Mouse (Mus musculus) heart, adult 2 months (tissue): ENCODE data around the gene Zfp503. TPM values are rescaled to one million over a fixed set of nuclear protein-coding genes. Genes with fewer than 3 reads are reported as not detected.

Source experiments
- DNase-seq, 2 experiments: peaks; one replicate each; pipeline ENCODE4 v3.0.0; 2021
- H3K27ac ChIP-seq: fragments of 200-600 bp; 2 replicates; pipeline ENCODE4 v1.8.1; 2022
- H3K27me3 ChIP-seq: fragments of 200-500 bp; 2 replicates; pipeline ENCODE4 v1.6.1; 2012; ENCODE audit warnings: mild to moderate bottlenecking, low read length, inconsistent platforms, mixed read lengths; ENCODE audit not compliant: control insufficient read depth, insufficient read depth
- H3K36me3 ChIP-seq: fragments of 200-500 bp; 2 replicates; pipeline ENCODE4 v1.6.1; 2012; ENCODE audit warnings: low read length, inconsistent platforms; ENCODE audit not compliant: control insufficient read depth, insufficient read depth
- H3K4me1 ChIP-seq: fragments of 200-500 bp; 2 replicates; pipeline ENCODE4 v1.6.1; 2011; ENCODE audit warnings: low read length; ENCODE audit not compliant: control insufficient read depth, insufficient read depth
- H3K4me3 ChIP-seq: fragments of 200-600 bp; 2 replicates; pipeline ENCODE4 v1.8.1; 2022
- H3K79me2 ChIP-seq: fragments of 200-500 bp; replicated peaks from 2 replicates; pipeline ENCODE4 v1.6.1; 2012; ENCODE audit warnings: mild to moderate bottlenecking, inconsistent platforms, low read length, moderate library complexity, mixed read lengths; ENCODE audit not compliant: control insufficient read depth, insufficient read depth
- H3K9ac ChIP-seq: fragments of 200-500 bp; 2 replicates; pipeline ENCODE4 v1.6.1; 2012; ENCODE audit warnings: low read depth, mild to moderate bottlenecking, control low read depth, inconsistent platforms, low read length, mixed read lengths
- CTCF ChIP-seq: fragments of 200-600 bp; IDR thresholded peaks from 2 replicates; pipeline ENCODE4 v1.8.1; 2022; ENCODE audit warnings: antibody characterized with exemption, mild to moderate bottlenecking, moderate library complexity
- EP300 ChIP-seq: fragments of 200-500 bp; IDR thresholded peaks from 2 replicates; pipeline ENCODE4 v1.6.1; 2011; ENCODE audit warnings: low read depth, low read length, control low read depth; ENCODE audit not compliant: insufficient read depth
- POLR2A ChIP-seq: fragments of 200-500 bp; IDR thresholded peaks from 2 replicates; pipeline ENCODE4 v1.6.1; 2011; ENCODE audit warnings: mild to moderate bottlenecking, low read depth, low read length, control low read depth; ENCODE audit not compliant: insufficient read depth
- WGBS: fragments of 180-500 bp; shearing (Covaris S2); methylation state at CpG from one replicate; pipeline ENCODE4 v1.1.7; 2018; 5-methylcytosine and 5-hydroxymethylcytosine counted together
- intact Hi-C: fragments of 180-260 bp; cut with DNase I; formaldehyde crosslinking; loops from one replicate; pipeline ENCODE4 v1.15.1; 2025
- polyA plus RNA-seq: library from polyadenylated mRNA; depleted of rRNA; stranded (reverse); fragments of >200 nt; gene quantifications from 2 replicates; pipeline ENCODE4 v1.2.3, GENCODE M21; 2012
- total RNA-seq, 2 experiments: library from RNA; stranded (reverse); gene quantifications; 2 replicates each; pipeline ENCODE4 v1.2.3; 2021

Zfp503 gene
- total and polyA plus RNA-seq, 3 experiments: 1.4 to 1.5 (median 1.5) TPM

DNA sequence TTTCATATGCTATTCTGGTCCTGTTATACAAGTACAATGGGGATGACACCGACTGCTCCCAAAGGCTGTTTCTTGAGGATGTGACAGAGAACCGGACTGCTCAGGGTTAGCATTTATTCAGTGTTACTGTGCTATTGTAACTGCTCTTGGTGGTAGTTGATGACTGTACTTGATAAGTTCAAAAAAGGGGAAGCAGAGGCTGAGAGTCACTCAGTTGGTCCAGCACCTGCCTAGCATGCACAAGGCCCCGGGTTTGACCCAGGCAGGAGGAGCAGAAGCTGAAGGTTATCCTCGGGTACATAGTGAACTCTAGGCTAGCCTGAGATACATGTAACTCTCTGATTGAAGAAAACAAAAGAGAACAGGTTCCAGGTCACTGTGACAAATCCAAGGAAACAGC, 34.1 kb upstream of the Zfp503 start:
- peaks cover 2% of the 10 kb centered on the region; the same call in 1 of the 2 replicates for H3K4me1 ChIP-seq
- TF ChIP-seq EP300: no peak
- no peak for TF ChIP-seq CTCF
- TF ChIP-seq POLR2A: no peak
- no peak for DNase-seq
- no peaks in the 10 kb centered on the region for H3K27me3 ChIP-seq
- H3K4me3 ChIP-seq: no peak overlapping the region
- intact Hi-C loops: no loop called here
- no peak overlapping the region for H3K27ac ChIP-seq
- 74% methylated on average over 4 of the region's 4 CpGs for WGBS
- no peaks in the 10 kb centered on the region for H3K79me2 ChIP-seq
- no peaks in the 10 kb centered on the region for H3K36me3 ChIP-seq
- H3K9ac ChIP-seq: no peak overlapping the region

DNA sequence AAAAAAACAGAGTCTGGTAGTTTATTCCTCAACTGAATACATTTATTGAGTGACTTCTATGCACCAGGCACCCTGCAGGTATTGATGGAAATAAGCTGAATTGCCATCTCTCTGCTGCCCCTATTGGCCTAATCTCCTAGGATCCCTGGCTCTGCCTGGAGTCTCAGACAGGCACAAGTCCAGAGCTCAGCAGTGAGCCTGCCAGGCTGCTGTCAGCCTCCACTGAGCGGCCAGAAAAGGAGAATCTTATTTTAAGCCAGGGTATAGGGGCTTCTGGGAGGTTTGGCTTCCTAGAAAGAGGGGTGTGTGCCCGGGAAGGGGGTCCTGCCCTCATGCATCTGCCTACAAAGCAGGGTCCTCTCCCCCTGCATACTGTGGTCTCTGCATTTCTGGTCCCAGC, 31.5 kb upstream of the Zfp503 start:
- TF ChIP-seq EP300: no peak
- peak; percentile 67 for TF ChIP-seq CTCF
- no peaks in the 10 kb centered on the region for H3K79me2 ChIP-seq
- no peak overlapping the region for H3K27ac ChIP-seq
- intact Hi-C loops: loop anchor here (2.0 kb wide), 1 partner anchor 16 kb away; no protein-coding TSS in a partner anchor
- no peak overlapping the region for H3K9ac ChIP-seq
- peaks cover 2% of the 10 kb centered on the region; the same call in 1 of the 2 replicates for H3K4me1 ChIP-seq
- H3K4me3 ChIP-seq: no peak overlapping the region
- peak; percentile 51 for DNase-seq
- H3K36me3 ChIP-seq: no peaks in the 10 kb centered on the region
- 23% methylated on average over 2 of the region's 2 CpGs for WGBS
- H3K27me3 ChIP-seq: no peaks in the 10 kb centered on the region

DNA sequence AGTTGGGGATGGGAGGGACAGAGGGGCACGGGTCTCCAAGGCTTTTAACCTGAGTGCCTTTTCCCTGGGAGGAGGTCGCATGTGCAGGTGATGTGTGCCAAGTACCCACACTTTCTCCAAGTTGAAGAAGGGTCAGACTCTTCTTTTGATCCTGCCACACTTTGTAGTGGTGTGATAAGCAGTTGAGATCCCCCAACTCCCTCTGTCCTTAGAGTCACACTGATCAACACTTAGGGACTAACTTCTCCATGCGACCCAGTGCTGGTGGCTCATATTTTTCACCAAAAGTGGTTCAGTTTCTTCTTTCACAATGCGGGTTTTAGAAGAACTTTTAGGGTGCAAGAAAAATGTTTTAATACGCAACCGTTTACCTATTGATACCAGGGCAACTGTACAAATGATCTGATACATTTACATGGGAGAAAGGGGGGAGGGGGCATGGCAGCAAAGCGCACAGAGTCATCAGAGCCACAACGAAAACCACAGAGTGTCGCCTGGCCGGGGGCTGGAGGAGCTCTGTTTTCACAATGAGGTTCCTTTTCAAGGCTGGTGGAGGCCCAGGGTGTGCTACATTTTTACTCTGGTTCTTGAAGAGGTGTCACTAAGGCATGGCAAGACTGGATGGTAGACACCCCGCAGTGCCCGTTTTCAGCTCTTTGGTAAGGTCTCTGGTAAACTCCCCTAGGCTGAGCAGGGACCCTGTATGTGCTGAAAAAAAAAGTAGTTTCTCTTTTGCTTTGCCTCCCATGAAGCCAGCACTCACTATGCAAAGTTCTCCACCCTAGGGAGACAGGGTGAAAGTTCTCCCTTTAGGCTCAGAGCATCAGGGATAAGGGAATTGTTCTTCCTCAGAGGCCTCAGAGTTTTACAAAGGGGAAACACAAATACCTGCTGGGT, 30.8 kb upstream of the Zfp503 start:
- 0 out of 2 replicates have a peak, but pooled peaks have one; percentile 27 for TF ChIP-seq POLR2A
- TF ChIP-seq CTCF: no peak
- Histone ChIP-seq H3K4me3 (peak overlapping the region; percentile 52), H3K79me2 (no peaks in the 10 kb centered on the region), H3K9ac (peak overlapping the region; percentile 89), H3K4me1 (peaks cover 2% of the 10 kb centered on the region; the same call in 1 of the 2 replicates), H3K27ac (peak overlapping the region; percentile 92), H3K36me3 (no peaks in the 10 kb centered on the region), H3K27me3 (no peaks in the 10 kb centered on the region)
- 53% methylated on average over 12 of the region's 12 CpGs for WGBS
- DNase-seq: peak in 1 of 2 experiments; percentile 17
- intact Hi-C loops: loop anchor here (2.0 kb wide), 2 partner anchors 17 to 31 kb away; partner anchors contain the start of gene Zfp503

DNA sequence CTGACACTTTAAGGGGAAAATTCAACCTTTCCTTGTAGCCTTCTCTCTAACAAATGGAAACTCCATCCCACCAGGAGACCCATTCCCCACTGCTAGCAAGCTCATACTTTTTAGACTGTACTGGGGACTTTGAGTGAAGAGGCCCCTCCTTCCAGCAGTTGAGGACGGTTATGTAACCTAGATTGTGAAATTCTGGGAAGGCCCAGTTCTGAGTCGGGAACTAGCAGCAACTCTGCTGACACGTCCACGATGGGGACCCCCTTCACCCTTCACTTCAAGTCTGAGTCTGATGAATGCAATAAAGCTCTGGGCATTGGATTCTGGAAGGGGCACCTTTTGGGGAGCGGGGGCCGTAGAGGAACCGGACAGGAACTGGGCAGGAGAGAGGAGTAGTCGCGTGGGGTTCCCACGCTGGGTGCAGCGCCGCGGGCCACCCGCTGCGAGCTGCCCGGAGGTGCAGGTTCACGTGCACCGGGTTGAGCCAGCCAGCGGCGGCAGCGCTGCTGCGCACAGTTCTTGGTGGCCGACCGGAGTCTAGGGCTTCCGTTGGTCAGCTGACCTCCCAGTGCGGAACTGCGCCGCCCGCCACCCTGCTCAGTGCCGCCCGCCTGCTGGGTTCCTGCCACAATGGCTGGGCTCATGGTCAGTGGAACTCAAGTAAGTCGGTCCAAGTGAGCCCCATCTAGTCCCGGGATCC, 30.0 kb upstream of the Zfp503 start, which contains the start of gene Lrmda:
Gene Lrmda, plus strand, starts transcription at position 461 of the 697 bp plus-strand sequence.
- Histone ChIP-seq H3K27ac (peak within 1 kb of the TSS; percentile 92), H3K27me3 (no peaks in the 10 kb centered on the region), H3K4me1 (peaks cover 2% of the 10 kb centered on the region), H3K79me2 (no peaks in the 10 kb centered on the region), H3K36me3 (no peaks in the 10 kb centered on the region), H3K4me3 (peak within 1 kb of the TSS; percentile 52), H3K9ac (peak within 1 kb of the TSS; percentile 89)
- WGBS: 1% methylated on average over 33 of the region's 33 CpGs
- peak; percentile 85 to 88 for DNase-seq
- intact Hi-C loops: loop anchor here (2.0 kb wide), 1 partner anchor 31 kb away; the partner anchor contains the start of gene Zfp503
- TF ChIP-seq CTCF (peak; percentile 45), EP300 (no peak), POLR2A (peak; percentile 70)

DNA sequence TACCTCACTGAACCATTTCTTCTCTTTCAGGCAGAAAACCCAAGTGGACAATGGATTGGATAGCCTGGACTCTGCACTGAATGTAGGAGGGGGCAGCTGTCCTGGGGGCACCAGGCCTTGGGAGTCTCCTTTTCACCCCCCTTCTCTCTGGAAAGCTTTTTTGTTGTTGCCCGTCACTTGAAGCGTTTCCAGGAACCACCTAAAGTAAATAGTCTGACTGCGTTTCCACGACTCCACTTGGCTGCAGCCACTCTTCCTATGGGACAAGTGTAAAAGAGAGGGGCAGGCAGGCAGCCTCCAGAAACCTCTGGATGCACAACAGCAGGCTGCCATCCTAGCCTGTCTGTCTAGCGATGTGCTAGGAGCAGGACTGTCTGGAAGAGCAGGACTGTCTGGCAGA, 27.6 kb upstream of the Zfp503 start:
- Histone ChIP-seq H3K27me3 (no peaks in the 10 kb centered on the region), H3K27ac (no peak overlapping the region), H3K4me3 (no peak overlapping the region), H3K79me2 (no peaks in the 10 kb centered on the region), H3K36me3 (no peaks in the 10 kb centered on the region), H3K4me1 (peaks cover 2% of the 10 kb centered on the region), H3K9ac (no peak overlapping the region)
- WGBS: 61% methylated on average over 5 of the region's 5 CpGs
- DNase-seq: no peak
- intact Hi-C loops: no loop called here
- no peak for TF ChIP-seq CTCF
- no peak for TF ChIP-seq EP300
- TF ChIP-seq POLR2A: no peak
